Mouse (Mus musculus) B cell, adult 2 months (primary cell): ENCODE results near the gene Fbxo30.
A peak's percentile ranks its signal among the peaks of the same experiment; 100 is the strongest.

Experiments used
- DNase-seq, 2 experiments: peaks; one replicate each; pipeline ENCODE4 v3.0.0; 2022

Gene Fbxo30

DNA sequence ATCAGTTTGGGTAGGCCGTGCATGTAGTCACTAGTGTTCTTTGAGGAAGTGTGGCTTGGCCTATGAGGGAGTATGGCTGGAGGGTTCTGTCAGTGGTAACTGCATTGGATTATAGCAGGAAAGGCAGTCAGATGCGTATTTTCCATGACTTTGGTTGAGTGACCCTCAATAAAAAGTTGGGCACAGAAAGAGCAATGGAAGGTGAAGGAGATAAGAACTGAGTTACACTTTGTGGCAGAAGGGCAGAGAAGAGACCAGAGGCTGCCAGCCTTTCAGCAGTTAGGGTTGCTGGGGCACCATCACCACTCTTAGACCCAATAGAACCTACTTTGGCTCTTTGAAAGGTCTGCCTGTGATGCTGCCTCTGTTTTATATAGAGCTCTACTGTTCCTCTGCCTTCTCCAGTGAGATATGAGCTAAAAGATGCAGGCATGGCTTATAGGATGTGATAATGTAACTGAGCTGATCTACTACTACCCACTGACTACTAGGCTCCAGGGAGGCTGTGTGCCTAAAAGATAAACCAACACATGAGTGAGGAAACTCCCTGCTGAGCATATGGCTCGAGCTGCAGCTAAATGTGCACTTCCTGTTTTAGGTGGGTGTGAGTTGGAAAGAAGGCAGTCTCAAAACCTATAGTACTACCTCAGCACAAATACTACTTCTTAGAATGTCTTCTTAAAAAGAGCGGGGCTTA lies 42.2 kb downstream of the Fbxo30 start:
- DNase-seq: no peak

DNA sequence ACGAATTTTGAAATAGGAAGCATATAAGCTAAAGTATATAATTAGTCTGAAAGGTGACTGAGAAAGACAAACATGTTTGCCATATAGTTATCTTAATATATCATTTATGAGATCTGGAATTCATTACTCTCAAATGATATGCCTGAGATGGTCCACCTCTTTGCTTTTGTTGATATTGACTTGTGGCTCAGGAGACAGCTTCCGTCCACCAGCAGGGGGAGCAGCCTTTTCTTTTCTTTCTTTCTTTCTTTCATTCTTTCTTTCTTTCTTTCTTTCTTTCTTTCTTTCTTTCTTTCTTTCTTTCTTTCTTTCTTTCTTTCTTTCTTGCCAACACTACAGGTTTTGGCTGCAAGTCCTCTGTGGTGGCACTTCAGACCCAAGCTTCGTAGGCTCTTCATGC lies 45.4 kb downstream of the Fbxo30 start:
- no peak for DNase-seq

DNA sequence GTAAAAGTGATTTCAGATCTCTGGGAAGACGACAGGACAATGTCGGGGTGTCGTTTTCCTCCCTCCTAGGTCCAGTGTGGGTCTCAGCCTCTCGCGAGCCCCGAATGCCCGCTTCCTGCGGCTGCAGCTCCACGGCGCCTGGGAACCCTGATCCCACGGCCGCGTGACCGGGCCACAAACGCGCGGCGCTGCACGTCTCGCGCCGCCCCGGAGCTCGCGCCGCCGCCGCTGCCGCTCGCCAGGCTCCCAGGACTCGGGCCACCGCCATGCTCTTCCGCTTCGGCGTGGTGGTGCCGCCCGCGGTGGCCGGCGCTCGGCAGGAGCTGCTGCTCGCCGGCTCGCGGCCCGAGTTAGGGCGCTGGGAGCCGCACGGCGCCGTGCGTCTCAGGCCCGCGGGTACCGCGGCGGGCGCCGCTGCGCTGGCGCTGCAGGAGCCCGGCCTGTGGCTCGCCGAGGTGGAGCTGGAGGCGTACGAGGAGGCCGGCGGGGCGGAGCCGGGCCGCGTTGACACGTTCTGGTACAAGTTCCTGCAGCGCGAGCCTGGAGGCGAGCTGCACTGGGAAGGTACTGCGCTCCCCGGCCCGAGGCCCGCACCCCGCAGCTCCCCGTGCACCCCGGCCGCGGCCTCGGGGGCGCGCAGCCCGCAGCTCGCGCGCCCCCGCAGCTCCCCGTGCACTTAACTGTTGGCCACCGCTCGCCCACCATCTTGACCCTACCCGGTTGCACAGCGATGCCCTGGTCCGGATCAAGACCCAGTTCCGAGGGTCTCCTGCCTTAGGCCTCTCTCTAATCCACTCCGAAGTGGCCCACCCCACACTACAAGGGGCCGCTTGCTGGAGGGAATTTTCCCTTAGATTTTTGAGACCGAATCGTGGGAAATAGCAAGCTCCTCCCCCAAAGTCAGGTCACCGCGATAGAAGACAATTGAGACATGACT lies 62.3 kb downstream of the Fbxo30 start, which contains the start of gene Epm2a:
Gene Epm2a (plus strand): TSS at position 200 of the 937 bp plus-strand sequence.
- DNase-seq: peak; percentile 63

DNA sequence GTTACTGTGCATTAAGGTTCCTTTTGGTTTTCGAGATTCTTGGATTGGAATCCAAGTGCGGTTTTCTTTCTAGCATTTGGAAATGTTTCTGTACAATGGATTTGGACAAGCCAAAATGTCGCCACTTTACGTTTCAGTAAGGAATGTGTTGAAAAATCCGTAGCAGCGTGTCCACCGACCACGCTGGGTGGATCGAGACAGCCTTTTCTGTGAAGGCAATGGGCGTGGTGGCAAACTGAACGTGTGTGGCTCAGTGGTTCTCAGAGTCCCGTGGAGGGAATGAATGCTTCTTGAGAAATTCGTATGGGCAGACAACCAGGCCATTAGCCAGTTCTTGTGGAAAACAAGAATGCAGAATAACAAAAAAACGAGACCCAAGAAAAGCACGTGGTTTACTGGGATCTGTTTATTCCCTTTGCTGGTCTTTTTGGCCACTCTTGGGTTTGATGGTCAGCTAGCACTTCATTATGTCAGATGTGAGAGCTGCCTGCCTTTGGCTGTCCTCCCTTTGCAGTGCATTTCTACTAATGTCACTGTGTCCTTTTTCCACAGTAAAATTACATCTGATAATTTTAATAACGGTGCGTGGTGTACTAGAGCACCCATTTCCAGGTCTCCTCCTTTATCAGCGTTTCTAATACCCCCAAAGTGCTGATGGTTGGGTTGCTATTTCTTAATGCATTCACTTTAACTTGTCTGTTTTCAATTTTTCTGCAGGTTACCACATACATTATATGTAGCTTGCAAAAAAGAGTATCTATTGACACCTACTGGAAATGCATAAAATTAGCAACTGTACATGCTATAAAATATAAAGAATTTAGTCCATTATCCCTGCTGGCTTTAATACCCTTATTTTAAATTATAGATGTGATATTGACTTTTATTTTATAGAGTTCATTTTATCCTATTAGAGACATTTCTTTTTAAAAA lies 63.7 kb downstream of the Fbxo30 start:
- no peak for DNase-seq
